Mouse (Mus musculus) layer of hippocampus, adult 11-12 months (tissue): ENCODE results near the gene Ntn5.

Experiments
- DNase-seq: peaks from one replicate; pipeline ENCODE4 v3.0.0; 2022; ENCODE audit warnings: low spot score

The Ntn5 gene

DNA sequence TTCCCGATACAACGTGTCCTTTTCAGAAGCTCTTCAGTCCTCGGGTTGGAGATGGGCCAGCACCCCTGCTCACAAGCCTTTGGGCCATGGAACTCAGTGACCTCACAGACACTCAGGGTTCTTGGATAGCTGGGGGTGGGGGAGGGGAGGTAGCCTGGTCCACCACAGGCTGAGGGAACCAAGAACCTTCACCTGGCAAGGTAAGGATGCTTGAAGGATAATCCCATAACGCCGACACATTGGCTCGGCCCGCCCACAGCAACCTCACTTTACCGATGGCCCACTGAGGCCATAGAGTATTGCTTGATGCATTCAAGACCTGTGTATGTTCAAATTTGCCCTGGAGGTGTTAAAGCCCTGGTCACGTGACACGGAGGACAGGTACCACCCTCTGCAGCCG, 41.9 kb downstream of the Ntn5 start, which contains the start of gene Spaca4:
Gene Spaca4 (minus strand): TSS at position 101 of the 400 bp plus-strand sequence.
- no peak for DNase-seq

DNA sequence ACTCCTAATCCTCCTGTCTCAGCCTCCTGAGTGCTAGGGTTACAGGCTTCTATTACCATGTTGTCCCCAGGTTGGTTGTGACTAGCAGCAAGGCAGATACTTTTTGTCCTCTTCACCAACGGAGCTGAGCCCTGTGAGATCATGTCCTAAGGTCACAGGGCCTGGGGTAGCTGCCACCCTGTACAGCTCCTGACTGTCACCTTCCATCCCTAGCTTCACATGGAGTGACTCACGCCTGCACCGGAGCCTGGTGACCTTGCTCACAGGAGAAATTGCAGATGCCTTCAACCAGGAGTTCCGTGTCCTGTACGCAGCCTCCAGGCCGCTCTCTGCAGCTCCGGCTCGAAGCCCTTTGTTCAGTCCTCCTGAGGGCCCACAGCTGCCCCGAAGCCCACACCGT, 42.6 kb downstream of the Ntn5 start:
- no peak for DNase-seq

DNA sequence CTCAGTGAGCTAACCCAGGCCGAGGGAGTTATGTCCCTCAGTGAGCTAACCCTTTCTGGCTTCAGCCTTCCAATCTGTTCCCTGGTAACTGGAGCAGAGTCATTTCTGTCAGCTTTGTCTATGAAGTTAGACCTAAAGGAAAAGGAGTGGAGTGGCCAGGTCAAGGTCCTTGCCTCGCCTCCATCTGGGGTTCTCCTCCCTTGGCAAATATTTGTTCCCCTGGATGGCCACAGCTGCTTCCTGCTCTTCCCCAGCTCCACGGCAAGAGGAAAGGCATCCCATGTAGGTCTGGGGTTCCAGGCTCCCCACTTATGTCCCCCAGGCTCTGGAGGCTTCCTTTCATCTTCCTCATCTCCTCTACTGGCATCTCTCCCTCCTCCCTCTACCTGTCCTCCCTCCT, 43.8 kb downstream of the Ntn5 start:
- DNase-seq: no peak

DNA sequence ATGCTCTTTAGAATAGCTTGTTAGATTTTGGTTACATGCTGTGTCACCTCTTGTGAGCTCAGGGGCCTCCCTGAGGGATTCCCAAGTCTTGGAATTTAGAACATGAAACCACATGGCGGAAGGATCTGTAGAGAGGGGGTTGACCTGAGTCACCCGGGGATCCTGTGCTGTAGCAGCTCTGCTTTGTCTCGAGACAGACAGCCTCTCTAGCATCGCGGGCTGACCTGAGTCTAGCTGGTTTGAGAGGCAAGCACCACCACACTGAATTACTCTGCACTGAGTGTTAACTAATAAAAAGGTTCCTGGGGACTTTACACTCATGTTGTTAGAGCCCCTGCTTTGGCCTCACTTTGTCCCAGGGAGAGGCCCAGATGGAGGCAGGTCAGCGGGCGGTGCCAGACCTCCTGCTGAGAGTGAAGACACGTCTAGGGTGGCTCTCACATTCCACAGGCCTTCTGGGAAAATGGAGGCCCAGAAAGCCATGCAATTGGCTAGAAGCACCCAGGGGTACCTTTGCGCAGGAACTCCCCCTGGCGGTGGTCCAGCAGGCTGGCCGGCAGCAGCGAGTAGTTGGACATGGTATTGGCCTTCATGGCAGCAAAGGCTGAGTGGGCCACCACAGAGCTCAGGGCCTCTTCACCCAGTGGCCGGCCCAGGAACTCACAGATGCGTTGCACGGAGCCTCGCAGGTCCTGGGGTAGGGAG, 47.1 kb downstream of the Ntn5 start:
- no peak for DNase-seq

DNA sequence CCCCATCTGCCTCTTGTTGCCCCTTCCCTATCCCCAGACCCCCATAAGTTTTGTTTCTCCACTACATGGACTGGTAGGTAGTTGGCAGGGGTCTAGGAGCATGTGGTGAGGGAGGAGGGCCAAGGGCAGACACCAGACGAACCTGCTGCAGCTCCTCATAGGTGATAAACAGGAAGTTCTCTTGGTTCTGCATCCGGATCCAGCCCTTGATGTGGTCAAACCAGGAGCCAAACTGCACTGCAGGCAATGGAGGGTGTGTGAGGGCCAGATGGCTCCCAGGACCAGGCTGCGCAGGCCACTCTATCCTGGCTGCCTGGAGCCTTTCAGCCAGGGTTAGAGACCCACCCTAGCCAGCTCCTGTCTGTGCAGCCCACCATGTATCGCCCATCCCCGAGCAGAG, 49.7 kb downstream of the Ntn5 start:
- no peak for DNase-seq

DNA sequence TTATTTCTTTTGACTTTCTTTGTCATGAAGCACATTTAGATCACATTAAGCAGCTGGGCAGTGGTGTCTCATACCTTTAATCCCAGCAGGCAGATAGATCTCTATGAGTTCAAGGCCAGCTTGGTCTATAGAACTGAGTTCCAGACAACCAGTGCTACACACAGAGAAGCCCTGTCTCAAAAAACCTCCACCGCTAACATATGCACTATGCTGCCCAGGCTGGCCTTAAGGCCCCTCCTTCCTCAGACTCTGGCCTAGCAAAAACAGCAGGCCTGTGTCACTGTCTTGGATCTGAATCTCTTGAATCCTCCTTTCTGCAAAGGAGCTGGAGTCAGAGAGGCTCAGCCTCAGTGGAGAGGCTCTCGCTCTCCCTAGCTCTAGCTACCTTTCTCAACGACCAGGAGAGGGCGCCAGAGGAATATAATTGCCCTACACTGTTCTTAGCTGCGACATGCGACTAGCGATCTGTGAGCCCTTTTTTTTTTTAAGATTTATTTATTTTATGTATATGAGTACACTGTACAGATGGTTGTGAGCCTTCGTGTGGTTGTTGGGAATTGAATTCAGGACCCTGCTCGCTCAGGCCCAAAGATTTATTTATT, 55.4 kb downstream of the Ntn5 start:
- peak; percentile 90 for DNase-seq

DNA sequence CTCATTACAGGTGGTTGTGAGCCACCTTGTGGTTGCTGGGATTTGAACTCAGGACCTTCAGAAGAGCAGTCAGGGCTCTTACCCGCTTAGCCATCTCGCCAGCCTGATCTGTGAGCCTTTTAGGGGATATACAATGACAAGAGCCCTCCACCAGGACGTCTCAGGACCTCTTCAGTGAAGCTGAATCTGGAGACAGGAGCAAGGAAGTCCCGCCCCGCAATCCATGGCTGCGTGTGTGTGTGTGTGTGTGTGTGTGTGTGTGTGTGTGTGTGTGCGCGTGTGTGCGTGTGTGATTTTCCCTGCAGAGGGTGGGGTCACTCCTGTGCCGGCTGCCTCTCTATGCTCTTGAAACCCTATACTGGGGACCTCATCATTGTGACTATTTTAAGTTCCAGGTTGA, 56.0 kb downstream of the Ntn5 start:
- DNase-seq: no peak

DNA sequence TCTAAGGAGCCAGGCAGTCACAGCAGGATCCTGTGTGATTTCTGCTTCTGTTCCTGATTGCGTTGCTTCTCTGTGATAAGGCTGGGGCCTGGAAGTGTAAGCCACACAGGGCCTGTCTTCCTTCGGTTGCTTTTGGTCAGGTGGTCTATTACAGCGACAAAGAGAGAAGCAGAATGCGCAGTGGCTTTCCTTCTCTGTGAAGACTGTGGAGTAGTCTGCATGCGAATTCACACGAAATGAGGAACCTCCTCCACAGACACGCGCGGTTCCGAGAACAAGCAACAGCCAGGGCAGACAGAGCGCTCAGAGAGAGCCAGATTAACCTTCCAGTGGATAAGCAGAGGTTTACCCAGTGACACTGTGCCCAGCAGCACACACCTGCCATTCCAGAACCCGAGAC, 57.5 kb downstream of the Ntn5 start:
- no peak for DNase-seq

DNA sequence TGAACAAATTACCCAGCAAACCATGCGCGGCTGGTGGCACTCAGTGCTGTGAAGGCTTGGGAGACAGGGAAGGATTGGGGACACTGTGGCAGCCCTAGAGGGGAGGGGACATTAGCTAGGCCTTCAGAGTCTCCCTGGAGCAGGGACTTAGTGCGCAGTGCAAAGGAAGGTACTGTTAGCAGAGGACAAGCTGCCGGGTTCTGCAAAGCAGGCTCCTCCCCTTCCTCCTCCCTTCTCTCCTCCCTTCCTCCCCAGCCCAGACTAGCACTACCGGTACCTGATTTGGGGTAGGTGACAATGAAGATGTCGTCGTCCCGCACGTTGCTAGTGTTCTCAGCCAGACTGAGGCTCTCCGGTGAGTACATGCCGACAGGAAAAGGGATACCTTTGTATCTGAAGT, 58.0 kb downstream of the Ntn5 start:
- peak; percentile 53 for DNase-seq

DNA sequence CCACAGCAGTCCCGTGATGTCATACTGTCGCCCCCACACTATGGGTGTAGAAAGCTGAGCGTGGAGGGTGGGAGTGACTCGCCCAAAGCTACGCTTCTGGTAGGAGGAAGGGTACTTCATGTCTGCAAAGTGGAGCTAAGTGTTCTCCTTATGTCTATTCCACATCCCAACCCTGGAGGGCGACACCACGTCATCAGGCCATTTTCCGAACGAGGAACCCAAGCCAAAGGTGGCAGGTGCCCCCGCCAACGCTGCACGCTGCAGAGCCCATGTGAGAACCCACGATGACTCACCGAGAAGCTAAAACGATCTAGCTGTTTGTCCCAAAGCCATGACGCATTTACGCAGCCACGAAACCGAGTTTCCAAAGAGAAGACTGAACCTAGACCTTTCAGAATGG, 58.5 kb downstream of the Ntn5 start:
- peak; percentile 84 for DNase-seq
